Mouse (Mus musculus) liver, embryonic 16.5 days (tissue): Measurements from ENCODE around the gene Celf2. TPM values are rescaled to one million over a fixed set of nuclear protein-coding genes. Genes with fewer than 3 reads are reported as not detected.
A peak's percentile ranks its signal among the peaks of the same experiment; 100 is the strongest.

Source experiments
- ATAC-seq: fragments of 200-750 bp; cut with Nextera tagmentation; 2 replicates; pipeline ENCODE4 v1.8.0; 2017; ENCODE audit warnings: low read depth, mild to moderate bottlenecking, moderate number of reproducible peaks, moderate library complexity
- H3K27ac ChIP-seq: fragments of 300-500 bp; sonication (generic); 2 replicates; pipeline ENCODE4 v1.5.1; 2014; ENCODE audit warnings: mild to moderate bottlenecking, low read length
- H3K27me3 ChIP-seq: fragments of 300-500 bp; sonication (generic); 2 replicates; pipeline ENCODE4 v1.6.1; 2014; ENCODE audit warnings: low read depth, low read length, mixed read lengths; ENCODE audit not compliant: control insufficient read depth, insufficient read depth
- H3K36me3 ChIP-seq: fragments of 300-500 bp; sonication (generic); 2 replicates; pipeline ENCODE4 v1.6.1; 2014; ENCODE audit warnings: mild to moderate bottlenecking; ENCODE audit not compliant: control insufficient read depth, insufficient read depth
- H3K4me1 ChIP-seq: fragments of 300-500 bp; sonication (generic); 2 replicates; pipeline ENCODE4 v1.6.1; 2014; ENCODE audit warnings: low read depth, low read length, mixed read lengths; ENCODE audit not compliant: control insufficient read depth
- H3K4me2 ChIP-seq: fragments of 300-500 bp; sonication (generic); 2 replicates; pipeline ENCODE4 v1.6.1; 2014; ENCODE audit warnings: low read depth, low read length, mixed read lengths
- H3K4me3 ChIP-seq: fragments of 300-500 bp; sonication (generic); 2 replicates; pipeline ENCODE4 v1.5.1; 2014; ENCODE audit warnings: low read depth, mild to moderate bottlenecking, low read length
- H3K9ac ChIP-seq: fragments of 300-500 bp; sonication (generic); 2 replicates; pipeline ENCODE4 v1.6.1; 2014; ENCODE audit warnings: low read depth, low read length
- H3K9me3 ChIP-seq: fragments of 300-500 bp; sonication (generic); replicated peaks from 2 replicates; pipeline ENCODE4 v1.6.1; 2016; ENCODE audit warnings: low read length; ENCODE audit not compliant: control insufficient read depth
- WGBS: fragments of 180-500 bp; shearing (Covaris S2); extraction: QIAGEN DNeasy Blood & Tissue Kit; methylation state at CpG from one replicate; pipeline ENCODE4 v1.1.7; 2014; ENCODE audit not compliant: insufficient replicate concordance; 5-methylcytosine and 5-hydroxymethylcytosine counted together
- polyA plus RNA-seq: library from polyadenylated mRNA; unstranded; fragments of >200 nt; fragmentation: Nextera tagmentation; extraction: Ambion mirVana; gene quantifications from 2 replicates; pipeline ENCODE4 v1.2.1, GENCODE M21; 2015

Celf2 gene
- polyA plus RNA-seq, 1 experiment from 2014 or later: 10.0 TPM

- Histone ChIP-seq H3K9ac (no peak overlapping the region), H3K27me3 (no peaks in the 10 kb centered on the region), H3K4me2 (no peak overlapping the region), H3K27ac (no peak overlapping the region), H3K4me3 (no peak overlapping the region), H3K9me3 (no peaks in the 10 kb centered on the region), H3K36me3 (no peaks in the 10 kb centered on the region), H3K4me1 (no peaks in the 10 kb centered on the region)
- 36% methylated on average over 1 of the region's 1 CpGs for WGBS
- no peak for ATAC-seq
These were observed 287.5 kb downstream of the Celf2 start for GRCm38 (mm10) chr2:7221856-7222255.

GRCm38 (mm10) chr2:7218101-7218500 is 291.3 kb downstream of the Celf2 start:
- Histone ChIP-seq H3K4me1 (no peaks in the 10 kb centered on the region), H3K9ac (no peak overlapping the region), H3K4me2 (no peak overlapping the region), H3K27me3 (no peaks in the 10 kb centered on the region), H3K4me3 (no peak overlapping the region), H3K36me3 (no peaks in the 10 kb centered on the region), H3K9me3 (no peaks in the 10 kb centered on the region), H3K27ac (no peak overlapping the region)
- 67% methylated on average over 2 of the region's 2 CpGs for WGBS
- no peak for ATAC-seq

GRCm38 (mm10) chr2:7207691-7208504 is 301.5 kb downstream of the Celf2 start:
- Histone ChIP-seq H3K4me1 (no peaks in the 10 kb centered on the region), H3K4me3 (no peak overlapping the region), H3K9ac (no peak overlapping the region), H3K9me3 (no peaks in the 10 kb centered on the region), H3K4me2 (no peak overlapping the region), H3K27ac (no peak overlapping the region), H3K36me3 (no peaks in the 10 kb centered on the region), H3K27me3 (no peaks in the 10 kb centered on the region)
- 69% methylated on average over 15 of the region's 15 CpGs for WGBS
- ATAC-seq: no peak

- no peak for ATAC-seq
These were observed 315.9 kb downstream of the Celf2 start for GRCm38 (mm10) chr2:7193413-7193812.

GRCm38 (mm10) chr2:7179186-7179585 is 330.2 kb downstream of the Celf2 start:
- no peak overlapping the region for H3K4me2 ChIP-seq
- no peaks in the 10 kb centered on the region for H3K36me3 ChIP-seq
- no peaks in the 10 kb centered on the region for H3K27me3 ChIP-seq
- H3K9me3 ChIP-seq: no peaks in the 10 kb centered on the region
- 40% methylated on average over 1 of the region's 1 CpGs for WGBS
- no peak overlapping the region for H3K27ac ChIP-seq
- ATAC-seq: no peak
- H3K9ac ChIP-seq: no peak overlapping the region
- no peaks in the 10 kb centered on the region for H3K4me1 ChIP-seq
- H3K4me3 ChIP-seq: no peak overlapping the region

More at GRCm38 (mm10) chr2:7193413-7193812, 315.9 kb downstream of the Celf2 start:
- no peaks in the 10 kb centered on the region for H3K9me3 ChIP-seq
- no peak overlapping the region for H3K9ac ChIP-seq
- no peak overlapping the region for H3K4me3 ChIP-seq
- H3K27me3 ChIP-seq: no peaks in the 10 kb centered on the region
- H3K36me3 ChIP-seq: no peaks in the 10 kb centered on the region
- H3K4me2 ChIP-seq: no peak overlapping the region
- no peak overlapping the region for H3K27ac ChIP-seq
- 57% methylated on average over 2 of the region's 2 CpGs for WGBS
- no peaks in the 10 kb centered on the region for H3K4me1 ChIP-seq

GRCm38 (mm10) chr2:7173271-7174064 is 335.9 kb downstream of the Celf2 start:
- H3K27ac ChIP-seq: no peak overlapping the region
- H3K9ac ChIP-seq: no peak overlapping the region
- no peak for ATAC-seq
- no peak overlapping the region for H3K4me3 ChIP-seq
- no peaks in the 10 kb centered on the region for H3K9me3 ChIP-seq
- 62% methylated on average over 11 of the region's 11 CpGs for WGBS
- no peaks in the 10 kb centered on the region for H3K4me1 ChIP-seq
- no peak overlapping the region for H3K4me2 ChIP-seq
- no peaks in the 10 kb centered on the region for H3K27me3 ChIP-seq
- no peaks in the 10 kb centered on the region for H3K36me3 ChIP-seq

GRCm38 (mm10) chr2:7171087-7171696 is 338.2 kb downstream of the Celf2 start:
- Histone ChIP-seq H3K4me3 (no peak overlapping the region), H3K27me3 (no peaks in the 10 kb centered on the region), H3K27ac (no peak overlapping the region), H3K4me2 (no peak overlapping the region), H3K9ac (no peak overlapping the region), H3K36me3 (no peaks in the 10 kb centered on the region), H3K9me3 (no peaks in the 10 kb centered on the region), H3K4me1 (no peaks in the 10 kb centered on the region)
- WGBS: 79% methylated on average over 8 of the region's 8 CpGs
- no peak for ATAC-seq

GRCm38 (mm10) chr2:7165786-7166185 is 343.6 kb downstream of the Celf2 start:
- H3K9me3 ChIP-seq: no peaks in the 10 kb centered on the region
- H3K4me3 ChIP-seq: no peak overlapping the region
- no peak overlapping the region for H3K27ac ChIP-seq
- no peak overlapping the region for H3K9ac ChIP-seq
- H3K4me1 ChIP-seq: no peaks in the 10 kb centered on the region
- H3K4me2 ChIP-seq: no peak overlapping the region
- ATAC-seq: no peak
- no peaks in the 10 kb centered on the region for H3K36me3 ChIP-seq
- no peaks in the 10 kb centered on the region for H3K27me3 ChIP-seq
- WGBS: 52% methylated on average over 3 of the region's 3 CpGs

GRCm38 (mm10) chr2:7160108-7160507 is 349.3 kb downstream of the Celf2 start:
- 56% methylated on average over 6 of the region's 6 CpGs for WGBS
- Histone ChIP-seq H3K27me3 (no peaks in the 10 kb centered on the region), H3K4me3 (no peak overlapping the region), H3K4me2 (no peak overlapping the region), H3K4me1 (no peaks in the 10 kb centered on the region), H3K9ac (no peak overlapping the region), H3K27ac (no peak overlapping the region), H3K36me3 (no peaks in the 10 kb centered on the region), H3K9me3 (no peaks in the 10 kb centered on the region)
- ATAC-seq: peak; percentile 43
